Mouse (Mus musculus) cerebellum, adult 2 months (tissue): ENCODE data around the gene Olfr996.

Source experiments
- CTCF ChIP-seq: fragments of 200-500 bp; IDR thresholded peaks from 2 replicates; pipeline ENCODE4 v1.5.1; 2011; ENCODE audit warnings: low read depth, mild to moderate bottlenecking, control low read depth, low read length, moderate library complexity, borderline replicate concordance; ENCODE audit not compliant: insufficient read depth
- POLR2A ChIP-seq: fragments of 200-500 bp; IDR thresholded peaks from 2 replicates; pipeline ENCODE4 v1.6.1; 2011; ENCODE audit warnings: low read length, control low read depth, borderline replicate concordance; ENCODE audit not compliant: insufficient read depth

DNA sequence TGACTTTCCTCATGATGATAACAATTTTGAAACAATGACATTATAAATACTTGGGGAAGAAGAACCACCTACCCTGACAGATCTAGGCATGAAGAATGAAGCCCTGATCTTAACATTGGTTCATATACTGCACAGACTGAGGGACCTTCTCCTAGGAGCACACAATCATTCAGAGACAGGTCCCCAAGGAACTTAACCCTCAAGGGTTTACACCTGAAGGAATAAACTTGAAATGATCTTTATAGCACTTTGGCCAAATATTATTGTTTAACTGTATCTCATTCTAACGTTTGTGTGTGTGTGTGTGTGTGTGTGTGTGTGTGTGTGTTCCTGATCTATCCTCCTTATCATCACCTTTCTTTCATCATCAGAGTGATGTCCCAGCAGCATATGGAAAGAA lies 32.8 kb downstream of the Olfr996 start, which contains the start of gene Olfr1000:
- TF ChIP-seq POLR2A, result no peak
- no peak for TF ChIP-seq CTCF
